Mouse (Mus musculus) stomach, embryonic 14.5 days (tissue): ENCODE measurements around the gene Foxe3. TPM values are rescaled to one million over a fixed set of nuclear protein-coding genes. Genes with fewer than 3 reads are reported as not detected.

Source experiments
- ATAC-seq: fragments of 200-750 bp; cut with Nextera tagmentation; 2 replicates; pipeline ENCODE4 v1.8.0; 2017; ENCODE audit warnings: low read depth, moderate TSS enrichment; ENCODE audit not compliant: insufficient number of reproducible peaks, insufficient read depth, low FRiP score
- H3K27ac ChIP-seq: fragments of 300-500 bp; sonication (generic); 2 replicates; pipeline ENCODE4 v1.5.1; 2014; ENCODE audit warnings: mild to moderate bottlenecking, low read length, moderate library complexity, mixed read lengths
- H3K27me3 ChIP-seq: fragments of 300-500 bp; sonication (generic); 2 replicates; pipeline ENCODE4 v1.6.1; 2014; ENCODE audit warnings: low read length, control low read depth, mixed read lengths; ENCODE audit not compliant: control insufficient read depth, insufficient read depth
- H3K36me3 ChIP-seq: fragments of 300-500 bp; sonication (generic); 2 replicates; pipeline ENCODE4 v1.6.1; 2014; ENCODE audit warnings: mild to moderate bottlenecking, control low read depth, low read length, moderate library complexity, mixed read lengths; ENCODE audit not compliant: control insufficient read depth, insufficient read depth
- H3K4me1 ChIP-seq: fragments of 300-500 bp; sonication (generic); 2 replicates; pipeline ENCODE4 v1.6.1; 2014; ENCODE audit warnings: low read length, control low read depth, mixed read lengths; ENCODE audit not compliant: control insufficient read depth, insufficient read depth
- H3K4me2 ChIP-seq: fragments of 300-500 bp; sonication (generic); replicated peaks from 2 replicates; pipeline ENCODE4 v1.6.1; 2014; ENCODE audit warnings: low read depth, low read length, control low read depth
- H3K4me3 ChIP-seq: fragments of 300-500 bp; sonication (generic); 2 replicates; pipeline ENCODE4 v1.5.1; 2014; ENCODE audit warnings: low read depth, low read length, control low read depth
- H3K9ac ChIP-seq: fragments of 300-500 bp; sonication (generic); replicated peaks from 2 replicates; pipeline ENCODE4 v1.6.1; 2014; ENCODE audit warnings: low read depth, mild to moderate bottlenecking, control low read depth, low read length, moderate library complexity, mixed read lengths
- H3K9me3 ChIP-seq: fragments of 300-500 bp; sonication (generic); 2 replicates; pipeline ENCODE4 v1.6.1; 2016; ENCODE audit warnings: low read depth, low read length, control low read depth; ENCODE audit not compliant: control insufficient read depth
- WGBS: fragments of 180-500 bp; shearing (Covaris S2); extraction: QIAGEN DNeasy Blood & Tissue Kit; methylation state at CpG from one replicate; pipeline ENCODE4 v1.1.7; 2014; 5-methylcytosine and 5-hydroxymethylcytosine counted together
- polyA plus RNA-seq: library from polyadenylated mRNA; unstranded; fragments of >200 nt; fragmentation: Nextera tagmentation; extraction: Ambion mirVana; gene quantifications from 2 replicates; pipeline ENCODE4 v1.2.1, GENCODE M21; 2014

Gene Foxe3
- polyA plus RNA-seq, 1 experiment from 2014 or later: not detected

- ATAC-seq: no peak
- H3K27me3 ChIP-seq: no peaks in the 10 kb centered on the region
- H3K36me3 ChIP-seq: no peaks in the 10 kb centered on the region
- 91% methylated on average over 6 of the region's 6 CpGs for WGBS
- no peak overlapping the region for H3K9ac ChIP-seq
- H3K9me3 ChIP-seq: no peaks in the 10 kb centered on the region
- no peaks in the 10 kb centered on the region for H3K4me1 ChIP-seq
- no peak overlapping the region for H3K4me2 ChIP-seq
- H3K4me3 ChIP-seq: no peak overlapping the region
- H3K27ac ChIP-seq: no peak overlapping the region
Measured at GRCm38 (mm10) chr4:114934188-114934587, 8.4 kb upstream of the Foxe3 start.

GRCm38 (mm10) chr4:114932747-114933146 is 6.9 kb upstream of the Foxe3 start:
- WGBS: 90% methylated on average over 4 of the region's 4 CpGs
- H3K4me1 ChIP-seq: no peaks in the 10 kb centered on the region
- H3K27ac ChIP-seq: no peak overlapping the region
- no peaks in the 10 kb centered on the region for H3K36me3 ChIP-seq
- no peak for ATAC-seq
- H3K4me2 ChIP-seq: no peak overlapping the region
- no peaks in the 10 kb centered on the region for H3K9me3 ChIP-seq
- no peak overlapping the region for H3K9ac ChIP-seq
- peaks cover 12% of the 10 kb centered on the region; the same call in 1 of the 2 replicates for H3K27me3 ChIP-seq
- no peak overlapping the region for H3K4me3 ChIP-seq

DNA sequence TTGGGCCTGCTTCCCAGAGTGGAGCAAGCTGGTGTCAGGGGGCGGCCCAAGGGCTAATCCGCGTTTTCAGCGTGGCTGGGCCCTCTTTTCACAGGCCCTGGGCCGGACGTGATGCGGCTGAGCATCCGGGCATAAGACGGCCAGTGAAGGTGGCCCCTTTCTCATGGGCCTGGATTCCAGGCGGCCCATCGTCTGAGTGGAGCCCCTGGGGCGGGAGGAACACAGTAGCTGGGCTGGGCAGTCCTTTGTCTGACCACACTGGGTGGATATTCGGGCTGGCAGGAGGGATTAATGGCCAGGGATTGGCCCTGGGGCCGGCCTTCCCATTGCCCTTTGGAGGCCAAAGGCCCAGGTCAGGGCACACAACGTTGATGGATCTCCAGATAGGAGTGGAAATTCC is 3.3 kb upstream of the Foxe3 start:
- no peak overlapping the region for H3K9ac ChIP-seq
- H3K36me3 ChIP-seq: no peaks in the 10 kb centered on the region
- WGBS: 37% methylated on average over 15 of the region's 15 CpGs
- no peak for ATAC-seq
- H3K4me1 ChIP-seq: peaks cover 5% of the 10 kb centered on the region; the same call in 1 of the 2 replicates
- peaks cover 47% of the 10 kb centered on the region for H3K27me3 ChIP-seq
- no peak overlapping the region for H3K27ac ChIP-seq
- no peaks in the 10 kb centered on the region for H3K9me3 ChIP-seq
- H3K4me3 ChIP-seq: no peak overlapping the region
- no peak overlapping the region for H3K4me2 ChIP-seq

DNA sequence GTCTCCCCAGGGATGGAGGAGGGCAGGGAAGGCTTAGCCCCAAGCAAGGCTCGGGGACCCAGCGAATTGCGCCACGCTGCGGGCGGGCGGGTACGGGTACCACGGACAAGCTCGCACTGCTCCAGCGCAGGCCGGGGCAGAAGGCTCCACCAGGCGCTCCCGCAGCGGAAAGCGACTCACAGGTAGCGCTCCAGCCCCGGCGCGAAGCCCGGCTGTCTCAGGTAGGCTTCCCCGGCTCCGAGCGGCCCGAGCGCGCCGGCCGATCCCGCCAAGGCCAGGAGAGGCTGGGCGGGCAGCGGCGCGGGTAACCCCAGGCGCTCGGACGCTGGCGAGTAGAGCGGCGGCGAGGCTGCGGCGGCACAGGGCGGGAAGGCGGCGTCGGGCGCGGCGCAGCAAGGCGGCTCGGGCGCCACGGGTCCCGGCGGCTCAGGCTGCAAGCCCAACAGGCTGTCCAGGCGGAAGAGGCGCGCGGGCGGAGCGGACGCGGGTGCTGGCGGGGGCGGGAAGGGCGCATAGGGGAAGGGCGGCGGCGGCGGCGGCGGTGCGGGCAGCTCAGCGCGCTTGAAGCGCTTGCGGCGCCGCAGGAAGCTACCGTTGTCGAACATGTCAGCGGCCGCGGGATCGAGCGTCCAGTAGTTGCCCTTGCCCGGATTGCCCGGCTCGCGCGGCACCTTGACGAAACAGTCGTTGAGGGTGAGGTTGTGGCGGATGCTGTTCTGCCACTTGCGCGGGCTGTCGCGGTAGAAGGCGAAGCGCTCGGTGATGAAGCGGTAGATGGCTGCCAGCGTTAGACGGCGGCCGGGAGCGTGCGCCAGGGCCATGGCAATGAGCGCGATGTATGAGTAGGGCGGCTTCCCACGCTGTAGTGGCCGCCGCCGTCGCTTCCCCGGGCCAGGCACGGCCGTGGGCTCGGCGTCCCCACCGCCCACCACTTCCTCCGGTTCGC is 569 bp downstream of the Foxe3 start:
- Histone ChIP-seq H3K9me3 (no peaks in the 10 kb centered on the region), H3K27me3 (peaks cover 70% of the 10 kb centered on the region), H3K36me3 (no peaks in the 10 kb centered on the region), H3K27ac (no peak overlapping the region), H3K4me2 (peak overlapping the region; percentile 61), H3K4me3 (peak overlapping the region; percentile 38), H3K4me1 (peaks cover 5% of the 10 kb centered on the region; the same call in 1 of the 2 replicates), H3K9ac (no peak overlapping the region)
- no peak for ATAC-seq
- under 1% methylated on average over 122 of the region's 125 CpGs for whole genome bisulfite sequencing

DNA sequence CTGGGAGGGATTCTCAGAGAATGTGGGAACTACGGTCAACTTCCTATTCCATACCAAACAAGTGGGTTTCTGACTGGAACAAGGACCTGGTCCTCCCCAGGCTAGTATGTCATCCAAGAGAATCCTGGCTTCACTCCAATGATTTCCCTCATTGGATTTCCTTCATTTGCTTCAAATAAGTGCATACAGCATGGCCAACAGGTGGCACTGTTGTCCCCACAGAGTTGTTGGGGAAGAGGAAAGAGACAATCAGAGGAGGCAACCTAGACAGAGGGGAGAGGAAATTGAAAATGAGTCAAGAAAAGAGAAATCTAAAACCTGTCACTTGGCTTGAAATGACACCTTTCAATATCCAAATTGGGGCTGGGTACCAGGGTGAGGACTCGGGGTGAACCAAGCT is 8.7 kb downstream of the Foxe3 start:
- Histone ChIP-seq H3K27ac (no peak overlapping the region), H3K9ac (no peak overlapping the region), H3K4me3 (no peak overlapping the region), H3K36me3 (no peaks in the 10 kb centered on the region), H3K4me2 (no peak overlapping the region), H3K4me1 (no peaks in the 10 kb centered on the region), H3K27me3 (peaks cover 45% of the 10 kb centered on the region), H3K9me3 (no peaks in the 10 kb centered on the region)
- ATAC-seq: no peak
- WGBS: 45% methylated on average over 2 of the region's 2 CpGs

GRCm38 (mm10) chr4:114916056-114916455 is 9.8 kb downstream of the Foxe3 start:
- 45% methylated on average over 4 of the region's 4 CpGs for WGBS
- no peak for ATAC-seq
- H3K27me3 ChIP-seq: peaks cover 44% of the 10 kb centered on the region
- no peak overlapping the region for H3K4me3 ChIP-seq
- no peak overlapping the region for H3K9ac ChIP-seq
- no peaks in the 10 kb centered on the region for H3K4me1 ChIP-seq
- H3K4me2 ChIP-seq: no peak overlapping the region
- no peaks in the 10 kb centered on the region for H3K36me3 ChIP-seq
- H3K9me3 ChIP-seq: no peaks in the 10 kb centered on the region
- H3K27ac ChIP-seq: no peak overlapping the region

GRCm38 (mm10) chr4:114913594-114913962 is 12.2 kb downstream of the Foxe3 start:
- Histone ChIP-seq H3K36me3 (no peaks in the 10 kb centered on the region), H3K4me3 (no peak overlapping the region), H3K4me2 (no peak overlapping the region), H3K4me1 (no peaks in the 10 kb centered on the region), H3K27ac (no peak overlapping the region), H3K9ac (no peak overlapping the region), H3K27me3 (peaks cover 58% of the 10 kb centered on the region), H3K9me3 (no peaks in the 10 kb centered on the region)
- WGBS: 2% methylated on average over 13 of the region's 13 CpGs
- no peak; the same call in 1 of the 2 replicates for ATAC-seq

GRCm38 (mm10) chr4:114912705-114913593 is 12.9 kb downstream of the Foxe3 start:
- H3K4me1 ChIP-seq: peaks cover 5% of the 10 kb centered on the region; the same call in 1 of the 2 replicates
- H3K27ac ChIP-seq: no peak overlapping the region
- no peak overlapping the region for H3K4me3 ChIP-seq
- H3K4me2 ChIP-seq: no peak overlapping the region
- WGBS: 8% methylated on average over 35 of the region's 35 CpGs
- H3K27me3 ChIP-seq: peaks cover 65% of the 10 kb centered on the region
- no peaks in the 10 kb centered on the region for H3K9me3 ChIP-seq
- ATAC-seq: no peak
- H3K9ac ChIP-seq: no peak overlapping the region
- H3K36me3 ChIP-seq: no peaks in the 10 kb centered on the region
